Mouse (Mus musculus) thymus, adult 2 months (tissue): ENCODE results near the gene Tmem200a.

Source experiments
- CTCF ChIP-seq: fragments of 200-500 bp; IDR thresholded peaks from 2 replicates; pipeline ENCODE4 v1.5.1; 2012; ENCODE audit warnings: mild to moderate bottlenecking, control low read depth, low read length, moderate library complexity, borderline replicate concordance; ENCODE audit not compliant: control insufficient read depth, poor library complexity, insufficient read depth; ENCODE audit errors: extremely low read depth
- POLR2A ChIP-seq: fragments of 200-500 bp; IDR thresholded peaks from 2 replicates; pipeline ENCODE4 v1.6.1; 2012; ENCODE audit warnings: mild to moderate bottlenecking, low read length, control low read depth, moderate library complexity; ENCODE audit not compliant: control insufficient read depth, poor library complexity, insufficient read depth; ENCODE audit errors: extremely low read depth

- TF ChIP-seq CTCF (no peak), POLR2A (no peak)
These were observed 96.2 kb downstream of the Tmem200a start for GRCm38 (mm10) chr10:25982617-25983016.
